Mouse (Mus musculus): ENCODE measurements around the gene Kcnd3. TPM values are rescaled to one million over a fixed set of nuclear protein-coding genes. Genes with fewer than 3 reads are reported as not detected.
A peak's percentile ranks its signal among the peaks of the same experiment; 100 is the strongest.

Gene Kcnd3
- polyA plus RNA-seq, 1 experiment from 2014 or later = 8.4 TPM

DNA sequence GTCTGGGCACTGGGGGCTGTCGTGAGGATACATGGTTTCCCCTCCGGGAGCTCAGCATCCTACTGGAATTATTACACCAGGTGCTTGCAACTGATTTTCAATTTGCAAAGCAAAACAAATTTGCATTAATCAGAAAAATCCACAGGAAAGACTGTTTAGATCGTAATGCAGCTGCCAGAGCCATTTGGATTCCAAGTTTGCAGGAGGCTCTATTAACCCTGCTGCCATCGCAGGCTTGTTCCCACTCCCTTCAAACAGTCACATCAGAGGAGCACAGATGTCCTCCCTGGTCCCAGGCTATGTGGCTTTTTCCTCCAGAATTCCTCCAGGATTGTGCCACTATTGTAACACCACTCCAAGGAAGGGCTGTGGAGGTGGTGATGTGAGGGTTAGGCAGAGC, 54.5 kb downstream of the Kcnd3 start:
- peak; percentile 49 for ATAC-seq (replicated peaks)
- Histone ChIP-seq H3K27ac (replicated peaks) (peak overlapping the region; percentile 68), H3K36me3 (no peaks in the 10 kb centered on the region), H3K4me3 (no peak overlapping the region), H3K4me1 (peaks cover 22% of the 10 kb centered on the region), H3K27me3 (no peaks in the 10 kb centered on the region), H3K9me3 (no peaks in the 10 kb centered on the region), H3K9ac (replicated peaks) (no peak overlapping the region), H3K4me2 (replicated peaks) (no peak overlapping the region)
- 46% methylated on average over 4 of the region's 4 CpGs for WGBS

- Histone ChIP-seq H3K4me2 (replicated peaks) (no peak overlapping the region), H3K9ac (replicated peaks) (no peak overlapping the region), H3K36me3 (no peaks in the 10 kb centered on the region), H3K9me3 (no peaks in the 10 kb centered on the region), H3K4me1 (peaks cover 22% of the 10 kb centered on the region), H3K27ac (replicated peaks) (no peak overlapping the region), H3K27me3 (no peaks in the 10 kb centered on the region), H3K4me3 (no peak overlapping the region)
- WGBS = 81% methylated on average over 4 of the region's 4 CpGs
- ATAC-seq (replicated peaks) = no peak
Observed at GRCm38 (mm10) chr3:105509321-105509720, 57.2 kb downstream of the Kcnd3 start.

- no peaks in the 10 kb centered on the region for H3K9me3 ChIP-seq
- ATAC-seq (replicated peaks) = no peak
- H3K27ac ChIP-seq (replicated peaks) = no peak overlapping the region
- no peaks in the 10 kb centered on the region for H3K27me3 ChIP-seq
- H3K4me1 ChIP-seq = peaks cover 4% of the 10 kb centered on the region
- H3K36me3 ChIP-seq = no peaks in the 10 kb centered on the region
- no peak overlapping the region for H3K9ac ChIP-seq (replicated peaks)
- WGBS = 72% methylated on average over 2 of the region's 2 CpGs
- no peak overlapping the region for H3K4me3 ChIP-seq
- no peak overlapping the region for H3K4me2 ChIP-seq (replicated peaks)
Observed at GRCm38 (mm10) chr3:105511836-105512235, 59.7 kb downstream of the Kcnd3 start.

GRCm38 (mm10) chr3:105514215-105514614, 62.1 kb downstream of the Kcnd3 start:
- no peaks in the 10 kb centered on the region for H3K36me3 ChIP-seq
- no peaks in the 10 kb centered on the region for H3K9me3 ChIP-seq
- no peak overlapping the region for H3K4me2 ChIP-seq (replicated peaks)
- H3K9ac ChIP-seq (replicated peaks) = no peak overlapping the region
- H3K27me3 ChIP-seq = no peaks in the 10 kb centered on the region
- 68% methylated on average over 3 of the region's 3 CpGs for WGBS
- no peaks in the 10 kb centered on the region for H3K4me1 ChIP-seq
- H3K27ac ChIP-seq (replicated peaks) = no peak overlapping the region
- H3K4me3 ChIP-seq = no peak overlapping the region
- no peak for ATAC-seq (replicated peaks)

DNA sequence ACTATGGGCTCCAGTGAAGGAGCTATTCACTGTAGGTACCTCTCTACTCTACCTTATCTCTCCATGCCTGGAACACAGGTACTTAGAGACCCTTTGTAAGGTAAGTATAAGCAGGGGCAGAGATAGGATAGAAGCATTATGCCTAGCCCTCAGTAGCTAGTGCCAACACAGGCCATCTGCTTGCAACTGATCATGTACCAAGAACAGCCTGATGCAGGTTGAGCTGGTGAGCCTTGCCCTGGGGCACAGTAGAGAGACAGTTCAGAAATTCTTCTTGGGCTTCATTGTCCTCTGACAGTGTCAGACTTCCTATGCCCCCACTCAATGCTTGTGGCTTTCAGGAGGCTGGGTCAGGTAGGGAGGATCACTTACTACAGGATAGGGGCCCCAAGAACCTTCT, 62.9 kb downstream of the Kcnd3 start:
- Histone ChIP-seq H3K27me3 (no peaks in the 10 kb centered on the region), H3K9me3 (no peaks in the 10 kb centered on the region), H3K4me3 (no peak overlapping the region), H3K27ac (replicated peaks) (no peak overlapping the region), H3K36me3 (no peaks in the 10 kb centered on the region), H3K4me2 (replicated peaks) (no peak overlapping the region), H3K4me1 (no peaks in the 10 kb centered on the region), H3K9ac (replicated peaks) (no peak overlapping the region)
- no peak for ATAC-seq (replicated peaks)

- Histone ChIP-seq H3K4me3 (no peak overlapping the region), H3K9me3 (no peaks in the 10 kb centered on the region), H3K27me3 (no peaks in the 10 kb centered on the region), H3K9ac (replicated peaks) (no peak overlapping the region), H3K4me2 (replicated peaks) (no peak overlapping the region), H3K36me3 (no peaks in the 10 kb centered on the region), H3K27ac (replicated peaks) (no peak overlapping the region), H3K4me1 (peaks cover 2% of the 10 kb centered on the region)
- no peak for ATAC-seq (replicated peaks)
- 76% methylated on average over 1 of the region's 1 CpGs for WGBS
Observed at GRCm38 (mm10) chr3:105515640-105516039, 63.5 kb downstream of the Kcnd3 start.

DNA sequence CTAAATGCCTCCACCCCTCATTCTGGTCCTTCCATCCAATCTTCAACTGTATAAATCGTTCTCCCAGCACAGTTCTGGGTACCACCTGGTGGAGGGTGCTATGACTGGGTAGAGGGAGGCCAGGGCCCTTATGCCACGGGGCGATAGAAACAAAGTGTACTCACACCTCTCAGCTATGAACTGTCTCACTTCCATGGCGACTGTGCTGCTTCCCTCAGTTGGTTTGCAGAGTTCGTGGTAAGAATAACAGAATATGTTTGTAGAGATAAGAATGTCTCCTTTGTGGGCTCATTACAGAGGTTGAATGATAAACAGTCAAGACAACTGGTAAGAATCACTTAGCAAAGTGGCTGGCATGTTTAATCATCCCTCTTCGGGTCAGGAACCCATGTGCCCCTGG, 68.3 kb downstream of the Kcnd3 start:
- no peak for ATAC-seq (replicated peaks)
- 89% methylated on average over 6 of the region's 6 CpGs for whole genome bisulfite sequencing
- Histone ChIP-seq H3K9me3 (no peaks in the 10 kb centered on the region), H3K9ac (replicated peaks) (no peak overlapping the region), H3K27me3 (no peaks in the 10 kb centered on the region), H3K4me1 (peaks cover 17% of the 10 kb centered on the region), H3K4me2 (replicated peaks) (no peak overlapping the region), H3K27ac (replicated peaks) (peak overlapping the region; percentile 68; the same call in 1 of the 2 replicates), H3K36me3 (no peaks in the 10 kb centered on the region), H3K4me3 (no peak overlapping the region)

DNA sequence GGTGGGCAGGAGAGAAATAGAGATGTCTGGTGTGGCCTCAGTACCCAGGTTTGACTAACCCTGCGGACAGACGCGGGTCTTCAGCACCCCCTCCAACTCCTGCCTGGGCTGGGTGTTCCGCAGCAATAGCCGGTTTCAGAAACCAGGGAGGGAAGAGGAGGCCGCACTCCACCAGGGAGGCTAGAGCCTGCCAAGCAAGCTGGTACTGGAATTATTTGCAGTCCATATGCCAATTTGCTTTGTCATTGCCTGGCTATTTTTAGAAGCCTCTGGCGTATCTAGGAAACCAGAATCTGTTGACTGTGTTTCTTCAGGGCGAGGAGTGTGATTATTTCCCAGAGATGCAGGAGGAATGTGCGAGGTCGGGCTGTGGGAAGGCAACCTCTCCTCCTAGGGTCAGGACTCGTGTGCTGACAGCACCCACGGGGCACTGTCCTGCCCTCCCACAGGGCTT, 69.1 kb downstream of the Kcnd3 start:
- peak; percentile 91 for ATAC-seq (replicated peaks)
- Histone ChIP-seq H3K4me2 (replicated peaks) (peak overlapping the region; percentile 20), H3K4me3 (no peak overlapping the region), H3K4me1 (peaks cover 17% of the 10 kb centered on the region), H3K36me3 (no peaks in the 10 kb centered on the region), H3K9me3 (no peaks in the 10 kb centered on the region), H3K27ac (replicated peaks) (peak overlapping the region; percentile 68), H3K27me3 (no peaks in the 10 kb centered on the region), H3K9ac (replicated peaks) (no peak overlapping the region)
- 42% methylated on average over 12 of the region's 12 CpGs for WGBS

DNA sequence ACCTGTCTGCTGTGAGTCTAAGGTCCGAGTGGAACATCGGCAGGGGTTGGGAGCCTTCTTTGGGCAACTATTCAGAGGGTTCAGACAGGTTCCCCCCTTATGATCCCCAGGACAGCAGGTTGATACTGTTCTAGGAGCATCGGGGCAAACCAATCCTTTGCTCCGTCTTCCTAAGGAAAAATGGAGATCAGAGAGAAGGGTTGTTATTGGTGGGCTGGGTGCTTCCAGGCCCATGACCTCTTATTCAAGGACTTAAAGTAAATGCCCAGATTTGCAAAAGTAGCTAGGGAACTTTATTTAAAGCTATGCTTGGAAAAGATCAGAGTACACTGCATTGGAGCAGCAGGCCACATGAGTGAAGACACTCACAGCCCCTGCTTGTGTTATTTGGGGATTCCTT, 69.5 kb downstream of the Kcnd3 start:
- Histone ChIP-seq H3K27me3 (no peaks in the 10 kb centered on the region), H3K9ac (replicated peaks) (no peak overlapping the region), H3K9me3 (no peaks in the 10 kb centered on the region), H3K27ac (replicated peaks) (peak overlapping the region; percentile 68), H3K36me3 (no peaks in the 10 kb centered on the region), H3K4me2 (replicated peaks) (peak overlapping the region; percentile 20), H3K4me3 (no peak overlapping the region), H3K4me1 (peaks cover 17% of the 10 kb centered on the region)
- 80% methylated on average over 4 of the region's 4 CpGs for WGBS
- no peak; the same call in 1 of the 2 replicates for ATAC-seq (replicated peaks)

DNA sequence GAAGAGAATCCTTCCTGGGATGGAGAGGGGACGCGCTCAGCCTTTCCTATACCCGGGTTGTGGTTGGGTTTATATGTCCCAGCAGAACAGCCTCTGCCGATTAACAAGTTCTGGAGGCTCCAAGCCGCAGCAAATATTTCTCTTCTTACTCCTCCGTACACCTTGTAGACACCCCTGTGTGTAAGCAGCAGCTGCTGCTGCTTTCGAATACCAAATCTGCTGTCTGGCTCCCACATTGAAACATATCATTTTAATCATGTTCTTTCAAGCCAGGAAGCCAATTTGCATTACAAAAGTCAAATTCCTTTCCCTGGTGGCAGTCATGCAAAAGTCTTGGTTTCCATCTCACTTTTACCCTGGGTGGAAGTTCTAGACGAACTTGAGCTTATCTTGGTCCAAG, 76.7 kb downstream of the Kcnd3 start:
- Histone ChIP-seq H3K9ac (replicated peaks) (no peak overlapping the region), H3K27me3 (no peaks in the 10 kb centered on the region), H3K36me3 (no peaks in the 10 kb centered on the region), H3K9me3 (no peaks in the 10 kb centered on the region), H3K4me2 (replicated peaks) (no peak overlapping the region), H3K4me3 (no peak overlapping the region), H3K4me1 (peaks cover 51% of the 10 kb centered on the region), H3K27ac (replicated peaks) (peak overlapping the region; percentile 91)
- ATAC-seq (replicated peaks) = no peak
- WGBS = 44% methylated on average over 8 of the region's 8 CpGs

DNA sequence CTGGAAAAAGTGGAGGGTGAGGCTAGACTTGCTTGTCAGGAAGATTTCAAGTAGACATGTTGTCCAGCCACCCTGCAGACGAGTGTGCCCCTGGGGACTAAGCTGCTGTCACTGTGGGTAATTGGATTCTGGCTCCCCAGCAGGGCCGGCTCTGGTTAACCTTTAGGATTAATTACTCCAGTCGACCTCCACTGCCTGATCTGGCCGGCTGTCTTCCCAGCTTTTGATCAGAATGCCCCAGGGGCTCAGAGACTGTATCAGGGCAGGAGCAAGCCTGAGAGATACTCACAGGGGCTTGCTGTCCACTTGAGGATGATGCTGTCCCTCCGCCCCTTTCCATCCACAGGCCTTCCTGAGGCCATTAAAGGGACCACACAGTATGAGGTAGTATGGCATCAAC, 77.6 kb downstream of the Kcnd3 start:
- H3K4me2 ChIP-seq (replicated peaks) = no peak overlapping the region
- ATAC-seq (replicated peaks) = no peak
- no peaks in the 10 kb centered on the region for H3K9me3 ChIP-seq
- no peaks in the 10 kb centered on the region for H3K27me3 ChIP-seq
- H3K4me1 ChIP-seq = peaks cover 53% of the 10 kb centered on the region
- no peak overlapping the region for H3K4me3 ChIP-seq
- WGBS = 14% methylated on average over 5 of the region's 5 CpGs
- H3K36me3 ChIP-seq = no peaks in the 10 kb centered on the region
- H3K27ac ChIP-seq (replicated peaks) = peak overlapping the region; percentile 91
- H3K9ac ChIP-seq (replicated peaks) = no peak overlapping the region

DNA sequence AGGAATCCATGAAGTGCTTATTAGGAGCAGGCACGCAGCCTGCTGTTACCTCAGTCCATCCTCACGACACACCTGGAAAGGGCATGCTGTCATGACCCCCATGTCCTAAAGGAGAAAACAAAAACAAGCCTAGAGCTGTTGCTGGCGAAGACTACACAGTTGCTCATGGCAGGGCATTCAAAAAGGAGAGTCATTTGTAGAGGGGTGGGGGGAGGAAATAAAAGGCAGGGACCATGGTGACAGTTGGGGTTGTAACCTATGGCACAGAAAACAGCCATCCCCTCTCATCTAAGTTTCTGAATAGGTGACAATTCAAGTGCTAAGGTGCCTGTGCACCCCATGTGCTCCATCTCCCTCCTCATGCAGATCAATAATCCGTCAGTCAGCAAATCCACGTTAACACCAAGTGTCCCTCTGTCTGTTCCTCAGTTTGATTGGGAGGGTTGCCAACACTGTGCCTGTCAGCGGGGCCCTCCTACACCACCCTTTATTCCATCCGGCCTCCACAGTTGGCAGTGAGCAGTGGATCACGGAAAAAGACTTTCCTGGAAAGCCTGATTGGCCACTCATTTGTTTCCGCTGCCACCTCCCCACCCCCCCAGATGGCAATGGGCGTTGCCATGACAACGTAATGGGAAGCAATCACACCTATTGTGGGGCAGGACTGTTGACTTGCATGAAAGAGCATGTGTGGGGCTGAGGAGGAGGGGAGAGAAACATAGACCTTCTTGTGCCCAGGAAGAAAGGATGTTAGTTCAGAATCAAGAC, 78.4 kb downstream of the Kcnd3 start:
- ATAC-seq (replicated peaks) = peak; percentile 94
- no peaks in the 10 kb centered on the region for H3K27me3 ChIP-seq
- H3K4me2 ChIP-seq (replicated peaks) = peak overlapping the region; percentile 27
- H3K9ac ChIP-seq (replicated peaks) = 0 out of 2 replicates have a peak overlapping the region, but pooled peaks have one; percentile 1
- peaks cover 58% of the 10 kb centered on the region for H3K4me1 ChIP-seq
- H3K4me3 ChIP-seq = no peak overlapping the region
- 6% methylated on average over 11 of the region's 11 CpGs for WGBS
- no peaks in the 10 kb centered on the region for H3K9me3 ChIP-seq
- peak overlapping the region; percentile 91 for H3K27ac ChIP-seq (replicated peaks)
- no peaks in the 10 kb centered on the region for H3K36me3 ChIP-seq

DNA sequence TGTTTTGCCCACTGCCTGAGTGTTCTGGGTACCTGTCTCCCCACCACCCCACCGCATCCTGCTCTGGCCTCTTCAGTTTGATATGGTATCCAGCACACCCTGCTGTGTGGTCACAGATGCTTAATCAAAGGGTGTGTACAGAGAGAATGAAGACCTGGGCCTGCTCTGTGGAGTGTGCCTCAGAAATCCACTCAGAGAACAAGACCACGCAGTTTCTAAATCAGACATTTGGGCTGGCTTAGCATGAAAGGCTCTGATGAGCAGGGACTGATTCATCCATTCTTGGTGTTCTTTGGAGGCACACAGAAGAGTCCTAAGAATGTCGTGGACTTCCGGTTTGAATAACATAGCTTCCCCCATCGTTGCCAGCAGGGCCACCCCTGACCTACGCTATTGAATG, 86.3 kb downstream of the Kcnd3 start:
- peak overlapping the region; percentile 52 for H3K27ac ChIP-seq (replicated peaks)
- no peak overlapping the region for H3K9ac ChIP-seq (replicated peaks)
- 45% methylated on average over 6 of the region's 6 CpGs for WGBS
- no peak overlapping the region for H3K4me3 ChIP-seq
- no peaks in the 10 kb centered on the region for H3K27me3 ChIP-seq
- 0 out of 2 replicates have a peak, but pooled peaks have one; percentile 5 for ATAC-seq (replicated peaks)
- H3K36me3 ChIP-seq = no peaks in the 10 kb centered on the region
- H3K4me2 ChIP-seq (replicated peaks) = no peak overlapping the region
- no peaks in the 10 kb centered on the region for H3K9me3 ChIP-seq
- peaks cover 24% of the 10 kb centered on the region for H3K4me1 ChIP-seq
